Mouse (Mus musculus): ENCODE data around the gene Slc39a10.

GRCm38 (mm10) chr1:46902102-46902683 is 9.5 kb upstream of the Slc39a10 start:
- no peak for TF ChIP-seq CTCF (IDR thresholded peaks at IDR 0.05; ENCODE audit: extremely low read depth, insufficient read length, insufficient replicate concordance, low read depth, low read length)
- no peak for TF ChIP-seq POLR2A (IDR thresholded peaks at IDR 0.05; ENCODE audit: low read depth, low read length)

Data from small intestine, adult 2 months (tissue).